Mouse (Mus musculus) c-Kit-positive CD71-positive TER-119-negative erythroid progenitor cells, embryonic 14.5 days (primary cell): ENCODE measurements around the gene Med27.
A peak's percentile ranks its signal among the peaks of the same experiment; 100 is the strongest.

Experiments
- DNase-seq: peaks from one replicate; pipeline ENCODE4 v3.0.0-alpha.2; 2013; ENCODE audit warnings: low read depth

The Med27 gene

DNA sequence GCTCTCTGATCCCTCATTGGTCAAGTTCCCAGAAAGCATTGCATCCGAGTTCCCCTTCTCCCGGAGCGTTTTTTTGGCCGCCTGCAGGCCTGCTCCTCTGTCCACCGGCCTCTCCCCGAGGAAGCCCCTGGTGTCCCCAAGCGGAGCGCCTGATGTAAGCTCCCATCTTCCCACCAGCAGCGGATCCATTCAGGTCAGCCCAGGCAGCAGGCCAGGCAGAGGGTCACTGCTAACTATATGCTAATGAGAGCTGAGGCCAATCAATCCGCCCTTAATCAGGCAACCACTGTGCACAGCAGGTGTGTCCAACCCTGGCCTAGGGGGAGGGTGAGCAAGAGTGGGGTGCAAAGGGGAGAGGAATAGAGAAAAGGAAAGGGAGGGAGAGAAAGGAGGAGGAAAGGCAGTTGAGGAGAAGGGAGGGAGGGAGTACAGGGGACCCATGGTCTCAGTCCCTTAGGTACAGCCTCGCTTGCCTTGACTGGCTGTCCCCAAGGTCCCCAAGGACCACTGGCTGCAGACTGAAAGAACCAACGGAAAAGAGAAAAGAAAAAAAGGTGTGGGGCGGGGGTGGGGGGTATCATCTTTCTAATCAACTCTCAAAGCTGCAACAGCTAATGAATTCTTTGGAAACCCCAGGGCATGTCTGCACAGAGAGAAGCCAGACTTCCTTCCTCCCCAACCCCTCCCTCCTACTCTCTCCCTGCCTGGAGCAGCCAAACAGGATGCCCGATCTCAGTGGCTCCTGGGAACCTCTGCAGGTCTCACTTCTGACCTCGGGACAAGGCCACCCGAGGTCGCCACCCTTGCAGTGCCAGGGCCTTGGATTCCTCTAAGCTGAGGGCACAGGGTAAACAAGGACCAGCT is 219.2 kb downstream of the Med27 start:
- no peak for DNase-seq

DNA sequence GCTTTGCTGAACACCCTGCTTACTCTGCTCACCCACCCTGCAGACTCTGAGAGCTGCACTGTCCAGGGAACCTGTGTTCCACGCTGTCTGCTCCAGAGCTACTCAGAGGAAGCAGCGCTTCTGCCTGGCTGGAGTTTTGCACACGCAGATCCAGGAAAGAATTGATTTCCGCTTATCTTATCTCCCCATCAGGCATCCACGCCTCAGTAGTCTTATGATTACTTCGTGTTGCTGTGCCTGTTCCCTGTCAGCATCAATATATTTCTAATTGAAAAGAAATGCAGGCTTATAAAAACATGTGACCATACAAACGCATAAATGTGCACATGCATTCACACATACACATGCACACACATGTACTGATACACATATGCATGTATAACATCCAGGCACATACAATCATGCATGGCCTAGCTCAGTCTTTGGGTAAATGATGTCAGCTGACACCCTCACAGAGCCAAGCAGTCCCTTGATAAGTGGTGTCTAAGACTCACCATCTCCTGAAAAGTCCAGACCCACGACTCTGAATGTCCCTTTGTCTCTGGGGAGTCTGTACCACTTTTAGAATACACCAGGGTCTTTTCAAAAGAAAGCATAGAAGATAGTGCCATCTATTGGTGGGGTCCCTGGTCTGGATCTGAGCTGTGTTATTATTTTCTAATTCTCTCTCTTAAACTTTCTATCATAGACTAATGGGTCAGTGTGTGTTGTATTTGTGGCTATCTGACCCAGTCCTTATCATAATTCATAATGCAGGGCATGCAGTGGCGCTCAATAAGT is 225.5 kb downstream of the Med27 start:
- DNase-seq, result no peak

DNA sequence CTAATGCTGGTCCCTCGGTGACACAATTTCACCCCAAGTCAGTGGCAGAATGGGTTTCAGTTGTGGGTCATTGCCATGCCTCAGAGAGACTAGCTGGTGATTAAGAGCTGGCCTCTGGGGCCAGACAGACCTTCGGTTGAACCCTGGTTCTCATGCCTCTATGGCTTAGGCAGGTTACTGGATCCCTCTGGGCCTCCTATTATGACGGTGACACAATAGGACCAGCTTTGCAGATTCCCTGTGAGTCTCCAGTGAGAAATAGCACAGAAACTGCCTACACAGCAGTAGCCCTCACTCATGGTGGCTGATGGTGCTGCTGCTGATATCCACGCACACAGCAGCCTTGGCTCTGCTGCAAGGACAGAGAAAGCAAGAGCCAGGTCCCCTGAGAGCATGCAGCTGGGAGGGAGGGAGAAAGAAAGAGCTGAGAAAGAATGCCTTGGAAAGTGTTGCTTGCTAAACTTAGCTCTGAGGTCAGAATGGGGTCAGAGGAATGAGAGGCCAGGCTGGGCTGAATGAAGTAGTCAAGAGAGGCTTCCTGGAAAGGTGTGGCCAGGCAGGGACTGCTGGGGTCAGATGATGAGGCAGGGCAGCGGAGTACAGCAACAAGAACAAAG is 226.3 kb downstream of the Med27 start:
- no peak for DNase-seq

DNA sequence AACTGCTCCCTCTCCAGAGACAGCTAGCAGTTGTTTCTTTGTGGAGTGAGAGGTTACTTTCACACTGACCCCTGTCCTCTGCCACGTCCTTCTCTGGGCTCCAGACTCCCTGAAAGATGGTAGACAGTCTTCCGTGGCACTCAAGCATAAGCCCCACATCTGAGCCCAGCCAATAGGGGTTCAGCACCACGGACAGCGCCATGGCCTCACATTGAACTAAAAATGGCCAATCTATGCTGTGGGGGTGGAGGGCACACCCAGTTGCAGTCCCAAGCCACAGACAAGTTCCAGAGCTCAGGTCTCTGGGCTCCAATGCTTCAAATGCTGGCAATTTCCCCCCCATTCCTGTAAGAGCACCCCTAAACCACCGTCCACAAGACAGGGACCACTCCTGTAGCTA is 227.0 kb downstream of the Med27 start:
- peak; percentile 67 for DNase-seq

DNA sequence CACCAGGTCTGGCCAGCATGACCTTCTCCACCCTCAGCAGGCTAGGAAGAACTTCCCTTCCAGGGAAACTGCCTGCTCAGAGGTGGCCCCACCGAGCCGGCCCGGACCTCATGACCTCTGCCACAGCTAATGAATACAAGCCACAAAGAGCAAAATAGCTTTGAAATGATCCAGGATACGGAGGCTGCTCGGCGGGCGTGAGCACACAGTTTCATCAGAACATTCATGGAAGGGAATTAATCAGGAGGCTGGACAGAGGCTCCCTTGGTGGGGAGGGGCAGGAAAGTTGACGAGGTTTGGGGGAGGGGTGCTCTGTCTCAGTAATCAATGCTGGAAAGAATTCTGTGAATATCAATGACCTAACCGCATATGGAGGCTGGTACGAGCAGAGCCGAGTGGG is 227.6 kb downstream of the Med27 start:
- no peak for DNase-seq
